In the genomic region with DNA sequence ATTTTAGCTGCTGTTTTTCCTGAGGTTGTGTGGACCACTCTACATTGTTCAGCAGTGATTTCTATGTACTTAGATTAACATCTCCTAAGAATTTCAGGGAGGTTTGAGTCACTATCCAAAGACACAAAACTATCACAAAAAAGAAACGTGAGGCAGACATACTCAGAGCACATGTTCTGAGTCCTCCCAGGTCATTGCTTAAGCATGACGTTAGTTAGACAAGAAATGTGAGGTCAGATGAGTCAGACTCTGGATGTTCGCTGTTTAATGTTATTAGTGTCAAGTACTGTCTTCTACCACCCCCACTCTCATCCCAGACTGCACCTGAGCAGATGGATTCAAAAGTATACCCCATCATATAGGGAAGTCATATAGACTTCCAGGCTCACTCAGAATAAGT, we compare ENCODE assay signal across 25 mouse cellular contexts.
DNase-seq lines count a peak whose midpoint lies in the region; ATAC-seq and TF ChIP-seq lines count a peak whose summit lies in the region.
"Had no signal": no experiment of that assay in that cellular context is flagged by ENCODE, and none has a peak within 500 bp of the region (broad histone marks: within the 10 kb centered on the region; RNA-seq: fewer than 3 reads in every experiment).

No protein-coding gene starts in this region.

- no peaks in the 10 kb centered on the region for H3K27me3 ChIP-seq in C2C12 (ENCODE audit: control insufficient read depth, insufficient read depth, insufficient read length)
- H3K27me3 ChIP-seq in kidney, embryonic 15.5 days: no peaks in the 10 kb centered on the region
- H3K27me3 ChIP-seq: embryonic facial prominence, embryonic 13.5 days; embryonic facial prominence, embryonic 15.5 days; forebrain, embryonic 12.5 days had no signal

- peak; percentile 30 for DNase-seq in 3134 (ENCODE audit: extremely low read depth, insufficient read length, low spot score)
- DNase-seq in 3T3-L1 (ENCODE audit: low read depth, low spot score): peak; percentile 74
- peak; percentile 60 for DNase-seq in NIH3T3 (ENCODE audit: low read depth)
- no peak for DNase-seq in layer of hippocampus, adult 8-10 months (ENCODE audit: low spot score in 2 of 2)
- DNase-seq in left cerebral cortex, postnatal 14 days (ENCODE audit: low spot score in 2 of 2): no peak
- DNase-seq in cerebellum, adult 11 months: no peak
- DNase-seq: adrenal gland, adult 8-10 months; adrenal gland, postnatal 14 days; adrenal gland, postnatal 36 days; B cell, adult 2 months; cerebellum, adult 11-12 months; cerebellum, adult 8-10 months; cerebellum, adult 9-11 months; cerebellum, postnatal 14 days; cerebellum, postnatal 36 days; embryo, embryonic 11 days had no signal

- no peaks in the 10 kb centered on the region for H3K79me3 ChIP-seq in C2C12 (ENCODE audit: low read depth)

- no peaks in the 10 kb centered on the region for H3K9me3 ChIP-seq in kidney, embryonic 15.5 days (replicated peaks)
- H3K9me3 ChIP-seq: embryonic facial prominence, embryonic 13.5 days; embryonic facial prominence, embryonic 15.5 days; forebrain, embryonic 10.5 days; forebrain, embryonic 12.5 days had no signal

- no peak overlapping the region for H3ac ChIP-seq in C2C12 (ENCODE audit: control insufficient read depth, insufficient read length, low read depth)

- intact Hi-C loops in left cerebral cortex, postnatal 14 days (cut with DNase I): no loop called here

- H3K4me3 ChIP-seq in C2C12 (ENCODE audit: insufficient read depth, poor library complexity, severe bottlenecking): no peak overlapping the region
- no peak overlapping the region for H3K4me3 ChIP-seq in kidney, embryonic 15.5 days (replicated peaks)
- H3K4me3 ChIP-seq: embryonic facial prominence, embryonic 13.5 days; embryonic facial prominence, embryonic 15.5 days; erythroblast, embryonic 14.5 days; forebrain, embryonic 10.5 days; forebrain, embryonic 12.5 days had no signal

- no peaks in the 10 kb centered on the region for H3K36me3 ChIP-seq in C2C12 (ENCODE audit: control insufficient read depth, insufficient read depth)
- no peaks in the 10 kb centered on the region for H3K36me3 ChIP-seq in kidney, embryonic 15.5 days
- H3K36me3 ChIP-seq: embryonic facial prominence, embryonic 13.5 days; embryonic facial prominence, embryonic 15.5 days; forebrain, embryonic 10.5 days; forebrain, embryonic 12.5 days had no signal

- ATAC-seq in kidney, embryonic 15.5 days (replicated peaks; ENCODE audit: low FRiP score): no peak
- ATAC-seq: forebrain, embryonic 14.5 days; forebrain, embryonic 16.5 days had no signal

- no peak overlapping the region for H3K4me2 ChIP-seq in kidney, embryonic 15.5 days
- H3K4me2 ChIP-seq: embryonic facial prominence, embryonic 13.5 days; embryonic facial prominence, embryonic 15.5 days; forebrain, embryonic 12.5 days had no signal

- no peak overlapping the region for H3K9ac ChIP-seq in kidney, embryonic 15.5 days
- H3K9ac ChIP-seq: embryonic facial prominence, embryonic 13.5 days; embryonic facial prominence, embryonic 15.5 days; forebrain, embryonic 12.5 days had no signal

- 83% methylated on average over 3 of the region's 3 CpGs for WGBS in kidney, embryonic 15.5 days

- H3K27ac ChIP-seq in kidney, embryonic 15.5 days: no peak overlapping the region
- H3K27ac ChIP-seq: embryonic facial prominence, embryonic 13.5 days; embryonic facial prominence, embryonic 15.5 days; forebrain, embryonic 10.5 days; forebrain, embryonic 12.5 days had no signal

- no peaks in the 10 kb centered on the region for H3K4me1 ChIP-seq in kidney, embryonic 15.5 days
- H3K4me1 ChIP-seq: embryonic facial prominence, embryonic 13.5 days; embryonic facial prominence, embryonic 15.5 days had no signal

- H3K79me2 ChIP-seq in C2C12 (ENCODE audit: control insufficient read depth, insufficient read depth): no peaks in the 10 kb centered on the region

- no peak for TF ChIP-seq CTCF in C2C12 (IDR thresholded peaks at IDR 0.05; ENCODE audit: control insufficient read depth, insufficient read depth, insufficient read length)

TF ChIP-seq in C2C12, 6 proteins besides CTCF, POLR2A, EP300 and RAD21:
- TF ChIP-seq MYOG (IDR thresholded peaks at IDR 0.05; ENCODE audit: control insufficient read depth, extremely low read depth, insufficient read length) (no peak), CEBPB (IDR thresholded peaks at IDR 0.05; ENCODE audit: low read depth) (peak; percentile 76), MYOD1 (IDR thresholded peaks at IDR 0.05; ENCODE audit: control insufficient read depth, insufficient read length, low read depth) (no peak), MAX (IDR thresholded peaks at IDR 0.05) (peak; percentile 81)

Comparison
In these comparisons a context has a peak if more than half of its experiments do, and no peak if none do; other contexts are left out.
1. DNase-seq: peak in 3134 (single experiment), 3T3-L1 (single experiment) and NIH3T3 (single experiment); none in layer of hippocampus, adult 8-10 months (0 of 2), left cerebral cortex, postnatal 14 days (0 of 2) and cerebellum, adult 11 months (single experiment).